Mouse (Mus musculus): ENCODE data around the gene Clk3. TPM values are rescaled to one million over a fixed set of nuclear protein-coding genes. Genes with fewer than 3 reads are reported as not detected.

Gene Clk3
- 208 and 260 TPM in 2 replicates for total RNA-seq (2023)

DNA sequence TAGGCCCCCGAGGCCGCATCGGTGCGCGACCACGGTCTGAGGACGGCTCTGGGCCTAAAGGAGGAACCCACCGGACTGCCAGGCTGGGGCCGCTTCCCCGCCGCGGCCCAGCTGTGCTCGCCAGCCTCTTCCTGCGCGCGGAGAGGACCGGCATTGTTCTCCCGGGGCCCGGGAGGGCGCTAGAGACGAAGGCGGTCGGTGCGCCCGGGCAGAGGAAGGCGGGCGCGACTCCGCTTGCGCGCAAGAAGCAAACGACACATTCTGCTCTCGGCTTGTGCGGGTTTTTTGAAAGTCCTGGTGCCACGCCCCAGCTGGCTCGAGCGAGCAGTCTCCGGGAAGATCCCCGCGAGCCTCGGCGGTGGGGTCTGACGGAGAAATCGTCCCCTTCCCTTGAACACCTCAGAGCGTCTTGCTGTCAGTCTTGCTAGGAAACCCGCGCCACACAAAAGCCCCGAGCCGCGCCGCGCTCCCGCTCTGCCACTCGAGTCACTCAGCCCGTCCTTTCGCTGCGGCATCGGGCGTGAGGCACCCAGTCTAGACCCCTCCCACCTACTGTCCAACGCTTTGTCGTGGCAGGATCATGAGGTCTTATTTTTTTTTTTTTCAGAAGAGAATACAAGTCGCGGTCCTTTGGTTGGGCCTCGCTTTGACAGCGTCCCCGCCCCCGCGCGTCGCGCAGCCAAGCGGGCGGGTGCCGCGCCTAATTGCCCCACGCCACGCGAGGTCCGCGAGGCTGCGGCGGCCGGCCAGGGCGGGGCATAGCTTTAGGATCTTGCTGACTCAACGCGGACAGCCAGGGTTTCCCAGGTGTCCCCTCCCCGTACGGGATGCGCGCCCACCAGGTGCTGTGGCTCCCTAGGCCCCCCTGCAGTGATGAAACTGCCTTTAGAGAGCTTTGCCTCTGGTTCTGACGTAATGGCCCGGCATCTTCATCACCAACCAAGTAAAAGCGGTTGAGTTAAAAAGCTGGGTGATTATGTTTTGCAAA is at the start of gene Clk3:
TSS of gene Clk3 (minus strand) at position 497 of the 988 bp plus-strand sequence.

DNA sequence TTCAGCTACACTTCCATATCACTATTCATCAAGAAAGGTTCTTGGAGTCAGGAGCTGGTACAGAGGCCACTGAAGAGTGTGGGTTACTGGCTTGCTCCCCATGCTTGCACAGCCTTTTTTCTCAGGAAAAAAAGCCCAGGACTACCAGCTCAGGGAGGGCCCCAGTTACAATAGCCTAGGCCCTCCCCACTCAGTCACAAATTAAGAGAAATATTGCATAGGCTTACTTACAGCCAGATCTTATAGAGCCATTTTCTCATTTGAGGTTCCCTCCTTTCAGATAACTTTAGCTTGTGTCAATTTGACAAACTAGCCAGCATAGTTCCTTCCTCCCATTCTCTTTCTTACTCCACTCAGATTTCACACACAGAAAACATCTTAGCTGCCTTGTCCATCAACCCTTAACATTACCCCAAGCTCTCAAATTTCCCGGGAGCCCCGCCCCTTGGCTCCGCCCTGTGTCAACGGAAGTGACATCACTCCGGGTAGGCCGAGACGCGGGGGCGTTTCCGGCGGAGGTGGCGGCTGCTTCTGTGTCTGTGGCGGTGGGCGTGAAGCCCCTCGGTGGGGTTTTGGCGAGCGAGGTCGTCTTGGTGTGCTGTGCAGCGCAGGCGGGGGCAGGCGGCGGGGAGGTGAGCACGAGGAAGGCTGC is 57.5 kb downstream of the Clk3 start, which contains the start of gene Edc3:
TSS of gene Edc3 (plus strand) at position 473 of the 652 bp plus-strand sequence.

Other genes with a start within 250 kb of the Clk3 start
- 102 and 107 TPM in 2 replicates for gene Cox5a, start 244.6 kb downstream of the Clk3 start, total RNA-seq (2023)
- 7.1 and 10.2 TPM in 2 replicates for gene Fam219b, start 228.3 kb downstream of the Clk3 start, total RNA-seq (2023)
- gene Mpi, start 213.1 kb downstream of the Clk3 start, total RNA-seq (2023) = 6.6 and 10.1 TPM in 2 replicates
- 192 and 234 TPM in 2 replicates for gene Scamp2, start 204.9 kb downstream of the Clk3 start, total RNA-seq (2023)
- gene Ulk3, start 176.4 kb downstream of the Clk3 start, total RNA-seq (2023) = 28.6 and 35.8 TPM in 2 replicates
- gene Cplx3, start 159.6 kb downstream of the Clk3 start, total RNA-seq (2023) = not detected in 2 replicates
- not detected in 2 replicates for gene Lman1l, start 145.1 kb downstream of the Clk3 start, total RNA-seq (2023)
- 161 and 173 TPM in 2 replicates for gene Csk, start 112.2 kb downstream of the Clk3 start, total RNA-seq (2023)
- gene Cyp1a2, start 82.2 kb downstream of the Clk3 start, total RNA-seq (2023) = not detected in 2 replicates
- gene Cyp1a1, start 77.9 kb downstream of the Clk3 start, total RNA-seq (2023) = not detected in 2 replicates
- 10.4 and 11.9 TPM in 2 replicates for gene Edc3, start 57.3 kb downstream of the Clk3 start, total RNA-seq (2023)
- 46.2 and 56.8 TPM in 2 replicates for gene Arid3b, start 70.9 kb upstream of the Clk3 start, total RNA-seq (2023)
- gene Ubl7, start 145.1 kb upstream of the Clk3 start, total RNA-seq (2023) = 57.9 and 62.1 TPM in 2 replicates
- gene Sema7a, start 174.3 kb upstream of the Clk3 start, total RNA-seq (2023) = 32.7 and 34.0 TPM in 2 replicates
- 2.3 and 3.1 TPM in 2 replicates for gene Cyp11a1, start 240.6 kb upstream of the Clk3 start, total RNA-seq (2023)